Mouse (Mus musculus): ENCODE measurements around the gene Mark1.
A peak's percentile ranks its signal among the peaks of the same experiment; 100 is the strongest.

The Mark1 gene

GRCm38 (mm10) chr1:184999071-184999750 is at the start of gene Mark1:
Gene Mark1, minus strand, starts transcription at chr1:184999570.
- peak; percentile 48 for DNase-seq

- DNase-seq = no peak
These were observed 48.3 kb upstream of the Mark1 start for GRCm38 (mm10) chr1:185047516-185048247.

- no peak for DNase-seq
These were observed 47.1 kb upstream of the Mark1 start for GRCm38 (mm10) chr1:185046513-185046912.

- no peak for DNase-seq
These were observed 38.9 kb upstream of the Mark1 start for GRCm38 (mm10) chr1:185038183-185038686.

- no peak for DNase-seq
These were observed 31.2 kb upstream of the Mark1 start for GRCm38 (mm10) chr1:185030565-185030964.

GRCm38 (mm10) chr1:185020429-185021168 is 21.2 kb upstream of the Mark1 start:
- DNase-seq = no peak

- no peak for DNase-seq
These were observed 13.2 kb upstream of the Mark1 start for GRCm38 (mm10) chr1:185012566-185012965.

GRCm38 (mm10) chr1:185007066-185007465 is 7.7 kb upstream of the Mark1 start:
- DNase-seq = no peak

- peak; percentile 70 for DNase-seq
These were observed 620 bp upstream of the Mark1 start for GRCm38 (mm10) chr1:184999780-185000599.

- DNase-seq = no peak
These were observed 739 bp downstream of the Mark1 start for GRCm38 (mm10) chr1:184998631-184999030.

GRCm38 (mm10) chr1:184998161-184998560 is 1.2 kb downstream of the Mark1 start:
- DNase-seq = no peak

GRCm38 (mm10) chr1:184997466-184997865 is 1.9 kb downstream of the Mark1 start:
- DNase-seq = no peak

- no peak for DNase-seq
These were observed 4.0 kb downstream of the Mark1 start for GRCm38 (mm10) chr1:184995335-184995734.

GRCm38 (mm10) chr1:184991191-184991590 is 8.2 kb downstream of the Mark1 start:
- DNase-seq = no peak

GRCm38 (mm10) chr1:184986748-184987147 is 12.6 kb downstream of the Mark1 start:
- DNase-seq = no peak

- DNase-seq = no peak
These were observed 14.6 kb downstream of the Mark1 start for GRCm38 (mm10) chr1:184984723-184985122.

- DNase-seq = no peak
These were observed 15.6 kb downstream of the Mark1 start for GRCm38 (mm10) chr1:184983751-184984150.

- no peak for DNase-seq
These were observed 27.1 kb downstream of the Mark1 start for GRCm38 (mm10) chr1:184972214-184972776.

GRCm38 (mm10) chr1:184969374-184969773 is 30.0 kb downstream of the Mark1 start:
- no peak for DNase-seq

- DNase-seq = peak; percentile 30
These were observed 33.5 kb downstream of the Mark1 start for GRCm38 (mm10) chr1:184965682-184966360.

- no peak for DNase-seq
These were observed 36.2 kb downstream of the Mark1 start for GRCm38 (mm10) chr1:184963121-184963693.

Measured in cerebellum, adult 11-12 months (tissue).